Mouse (Mus musculus): ENCODE data around the gene Dnlz.

Dnlz gene

DNA sequence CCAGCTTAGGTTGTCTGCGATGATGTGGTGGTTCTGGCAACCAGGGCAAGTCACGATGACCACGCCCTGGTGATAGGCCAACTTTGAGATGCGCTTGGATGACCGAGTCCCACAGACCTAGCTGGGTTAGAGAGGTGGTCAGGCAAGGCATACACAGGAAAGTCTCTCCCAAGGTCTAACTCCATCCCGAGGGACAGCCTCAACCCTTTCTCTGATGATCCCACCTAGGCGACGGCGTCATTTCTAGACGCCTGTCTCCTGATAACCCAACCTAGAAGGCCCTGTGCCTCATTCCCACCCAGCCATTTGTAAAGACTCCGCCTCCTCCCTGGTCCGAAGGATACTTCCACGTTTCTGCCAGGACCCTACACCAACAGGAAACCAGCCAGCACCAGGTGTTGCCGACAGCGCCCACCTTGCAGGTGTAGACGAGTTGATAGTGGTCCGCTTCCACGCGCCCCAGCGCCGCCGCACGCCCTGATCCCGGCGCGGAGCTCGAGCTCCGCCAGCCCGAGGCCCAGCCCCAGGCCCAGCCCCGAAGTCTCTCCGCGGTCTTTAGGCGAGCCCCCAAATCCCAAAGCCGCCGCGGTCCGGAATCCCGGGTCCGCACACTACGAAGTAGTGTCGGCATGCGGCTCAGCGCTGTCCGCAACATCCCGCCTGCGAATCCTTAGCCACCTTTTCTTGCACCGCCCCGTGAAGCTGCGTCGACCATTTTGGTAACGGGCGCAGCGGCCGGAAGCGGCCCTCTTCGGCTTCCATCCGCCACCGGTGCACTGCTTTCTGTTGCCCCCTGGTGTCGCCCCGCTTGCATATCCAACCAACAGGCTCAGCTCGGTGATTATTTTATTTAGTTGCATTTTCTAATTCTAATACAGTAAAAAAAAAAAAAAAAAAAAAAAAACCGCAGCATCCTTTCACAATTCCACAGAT is at the start of gene Dnlz:
TSS of gene Dnlz (minus strand) at position 753 of the 933 bp plus-strand sequence.
- ChIA-PET CTCF (interaction anchor here (0.5 to 4.3 kb wide), 40 partner anchors 9 to 1304 kb away, joined by 3 to 38 read pairs (median 4); partner anchors contain the start of genes Inpp5e (in 3 of the 4), Entr1 (in 1 of the 4), Pmpca (in 1 of the 4) and Qsox2 (in 1 of the 4)), POLR2A (interaction anchor here (0.6 to 10.4 kb wide), 74 partner anchors 9 to 1458 kb away, joined by 3 to 151 read pairs (median 4); partner anchors contain the start of genes Inpp5e (in 3 of the 4), Snapc4 (in 3 of the 4), Agpat2 (in 2 of the 4) and Card9 (in 2 of the 4))

DNA sequence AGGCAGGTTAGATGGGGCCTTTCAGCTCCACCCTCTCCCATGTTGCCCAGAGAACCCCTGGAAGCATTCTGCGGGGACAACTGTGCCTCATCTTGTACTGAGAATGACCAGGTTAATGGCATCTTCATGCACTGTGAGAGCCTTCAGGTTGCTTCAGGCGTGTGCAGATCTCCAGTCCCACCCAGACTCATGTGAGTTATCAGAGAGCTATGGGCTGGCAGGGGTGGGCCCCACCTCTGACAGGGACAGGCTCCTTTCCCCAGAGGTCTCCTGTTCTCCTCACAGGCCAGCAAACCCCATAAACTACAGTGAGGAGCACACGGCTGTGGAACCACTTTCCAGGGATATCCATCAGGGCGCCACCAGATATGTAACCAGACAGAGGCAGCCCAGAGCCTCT is 49.1 kb upstream of the Dnlz start:
- POLR2A ChIA-PET = interaction anchor here in 3 of 4 experiments (0.7 to 14.2 kb wide), 11 partner anchors 9 to 76 kb away, joined by 3 to 127 read pairs (median 4); partner anchors contain the start of genes Entr1 (in 2 of the 3), Pmpca (in 2 of the 3), Inpp5e (in 1 of the 3) and Snapc4 (in 1 of the 3)
- CTCF ChIA-PET = interaction anchor here in 2 of 4 experiments (1.9 to 4.8 kb wide), 2 partner anchors 8 kb away, joined by 5 to 28 read pairs; partner anchors contain the start of gene Inpp5e (in 2 of the 2)

DNA sequence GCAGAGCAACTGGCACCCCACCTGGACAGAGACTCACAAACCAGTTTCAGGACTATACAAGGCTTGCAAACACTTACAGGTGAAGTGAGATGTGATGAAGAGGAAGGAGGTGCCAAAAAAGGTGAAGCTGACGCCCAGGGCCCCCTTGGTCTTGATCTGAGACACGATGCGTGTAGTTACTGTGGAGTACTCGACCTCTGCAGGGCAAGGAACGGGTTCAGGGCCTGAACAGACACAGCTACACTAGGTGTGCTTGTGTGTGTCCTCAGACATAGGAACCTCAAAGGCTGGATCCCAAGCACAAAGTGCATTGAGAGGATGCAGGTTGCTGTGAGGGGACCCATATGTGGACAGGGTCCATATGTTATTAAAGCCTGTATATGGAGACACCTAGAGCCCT is 48.4 kb upstream of the Dnlz start:
- ChIA-PET POLR2A (interaction anchor here (0.6 to 14.2 kb wide), 16 partner anchors 8 to 178 kb away, joined by 3 to 127 read pairs (median 4); partner anchors contain the start of genes Entr1 (in 3 of the 4), Inpp5e (in 3 of the 4), Pmpca (in 3 of the 4) and Sec16a (in 1 of the 4)), CTCF (interaction anchor here in 2 of 4 experiments (1.9 to 4.8 kb wide), 2 partner anchors 9 kb away, joined by 5 to 28 read pairs; partner anchors contain the start of gene Inpp5e (in 2 of the 2))

DNA sequence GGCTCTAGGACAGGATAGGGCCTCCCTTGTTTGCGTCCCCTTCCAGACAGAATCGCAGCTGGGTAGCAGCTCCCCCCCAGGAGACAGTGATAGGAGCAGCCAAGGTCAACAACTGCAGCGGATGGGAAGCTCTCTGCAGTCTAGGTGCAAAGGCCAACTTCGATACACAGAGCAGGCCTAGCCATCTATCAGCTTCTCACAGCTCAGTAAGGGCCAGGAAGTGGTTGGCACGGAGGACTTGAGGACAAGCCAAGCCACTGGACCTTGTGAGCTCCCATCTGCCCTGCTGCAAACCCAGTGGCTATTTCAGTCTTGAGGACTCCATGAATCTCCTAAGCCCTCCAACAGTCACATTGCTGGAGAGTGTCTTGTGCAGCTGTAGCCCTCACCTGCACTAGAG is 47.7 kb upstream of the Dnlz start:
- CTCF ChIA-PET = interaction anchor here in 2 of 4 experiments (1.9 to 4.8 kb wide), 2 partner anchors 9 to 10 kb away, joined by 5 to 28 read pairs; partner anchors contain the start of gene Inpp5e (in 2 of the 2)
- POLR2A ChIA-PET = interaction anchor here (0.6 to 14.2 kb wide), 17 partner anchors 8 to 179 kb away, joined by 3 to 127 read pairs (median 4); partner anchors contain the start of genes Entr1 (in 3 of the 4), Inpp5e (in 3 of the 4), Pmpca (in 3 of the 4) and Dnlz (in 1 of the 4)

DNA sequence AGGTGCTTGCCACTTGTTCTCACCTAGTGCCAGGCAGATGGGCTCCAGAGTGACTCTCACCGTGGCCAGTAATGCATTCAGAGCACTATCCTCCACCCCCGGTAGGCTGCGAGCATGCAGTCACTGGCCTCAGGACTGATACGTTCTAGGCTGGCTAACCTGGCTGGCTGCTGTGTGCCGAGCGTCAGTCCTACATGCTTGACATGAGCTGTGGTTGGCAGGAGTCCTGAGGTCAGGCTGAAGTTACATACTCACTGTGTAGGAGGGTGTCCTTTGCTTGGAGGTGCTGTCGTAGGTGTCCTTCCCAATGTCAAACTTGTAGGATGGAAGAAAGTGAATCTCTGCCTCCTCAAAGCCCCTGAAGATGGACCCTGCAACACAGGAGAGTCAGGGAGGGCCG is 47.1 kb upstream of the Dnlz start:
- ChIA-PET CTCF (interaction anchor here in 3 of 4 experiments (1.8 to 4.8 kb wide), 5 partner anchors 10 to 74 kb away, joined by 4 to 28 read pairs (median 8); partner anchors contain the start of gene Inpp5e (in 3 of the 3)), POLR2A (interaction anchor here (0.5 to 14.2 kb wide), 19 partner anchors 7 to 236 kb away, joined by 3 to 127 read pairs (median 5); partner anchors contain the start of genes Entr1 (in 3 of the 4), Inpp5e (in 3 of the 4), Pmpca (in 3 of the 4) and Dnlz (in 1 of the 4))

DNA sequence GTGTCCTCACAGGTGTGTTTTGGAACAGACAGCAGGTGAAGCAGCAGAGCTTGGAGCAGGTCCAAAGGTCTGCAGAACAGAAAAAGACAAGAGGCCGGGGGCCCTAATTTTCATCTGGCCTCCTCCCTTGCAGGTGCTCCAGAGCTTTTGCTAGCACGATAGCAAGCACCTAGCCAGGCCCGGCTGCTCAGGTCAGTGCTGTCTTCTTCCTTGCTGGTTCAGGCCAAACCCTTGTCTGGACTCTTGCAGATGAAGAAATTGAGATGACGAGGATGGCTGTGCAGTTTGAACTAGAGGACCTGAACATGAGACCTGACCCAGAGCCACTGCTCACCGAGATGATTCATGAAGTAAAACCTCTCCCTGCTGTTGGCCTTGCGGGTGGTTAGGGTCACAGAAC is 39.7 kb upstream of the Dnlz start:
- ChIA-PET POLR2A (interaction anchor here in 3 of 4 experiments (1.6 to 14.2 kb wide), 5 partner anchors 10 to 18 kb away, joined by 5 to 127 read pairs (median 8); partner anchors contain the start of genes Inpp5e (in 3 of the 3) and Snapc4 (in 1 of the 3)), CTCF (interaction anchor here in 2 of 4 experiments (3.5 to 4.6 kb wide), 2 partner anchors 17 kb away, joined by 15 to 31 read pairs; partner anchors contain the start of gene Inpp5e (in 2 of the 2))

DNA sequence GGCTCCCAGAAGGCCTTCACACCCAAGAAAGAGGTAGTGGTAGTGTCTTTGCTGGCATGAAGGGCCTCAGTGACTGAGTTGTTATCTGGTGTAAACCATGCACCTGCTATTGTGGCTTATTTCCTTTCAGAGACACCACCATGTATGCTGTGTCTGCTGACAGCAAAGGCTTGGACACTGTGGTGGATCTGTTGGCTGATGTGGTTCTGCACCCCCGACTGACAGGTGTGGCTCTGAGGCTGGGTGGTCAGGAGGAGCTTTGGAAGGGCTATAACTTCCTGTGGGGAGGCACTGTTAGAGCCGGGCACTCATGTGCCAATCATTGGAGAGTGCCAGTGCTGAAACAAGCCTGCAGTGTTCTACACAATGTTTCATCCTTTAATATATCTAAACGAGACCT is 39.0 kb upstream of the Dnlz start:
- CTCF ChIA-PET = interaction anchor here in 3 of 4 experiments (0.5 to 4.6 kb wide), 3 partner anchors 18 to 19 kb away, joined by 3 to 31 read pairs (median 15); partner anchors contain the start of gene Inpp5e (in 2 of the 3)
- POLR2A ChIA-PET = interaction anchor here in 3 of 4 experiments (0.6 to 14.2 kb wide), 11 partner anchors 10 to 1166 kb away, joined by 3 to 127 read pairs (median 6); partner anchors contain the start of genes Inpp5e (in 3 of the 3), Agpat2 (in 1 of the 3), Sec16a (in 1 of the 3) and Snapc4 (in 1 of the 3)

DNA sequence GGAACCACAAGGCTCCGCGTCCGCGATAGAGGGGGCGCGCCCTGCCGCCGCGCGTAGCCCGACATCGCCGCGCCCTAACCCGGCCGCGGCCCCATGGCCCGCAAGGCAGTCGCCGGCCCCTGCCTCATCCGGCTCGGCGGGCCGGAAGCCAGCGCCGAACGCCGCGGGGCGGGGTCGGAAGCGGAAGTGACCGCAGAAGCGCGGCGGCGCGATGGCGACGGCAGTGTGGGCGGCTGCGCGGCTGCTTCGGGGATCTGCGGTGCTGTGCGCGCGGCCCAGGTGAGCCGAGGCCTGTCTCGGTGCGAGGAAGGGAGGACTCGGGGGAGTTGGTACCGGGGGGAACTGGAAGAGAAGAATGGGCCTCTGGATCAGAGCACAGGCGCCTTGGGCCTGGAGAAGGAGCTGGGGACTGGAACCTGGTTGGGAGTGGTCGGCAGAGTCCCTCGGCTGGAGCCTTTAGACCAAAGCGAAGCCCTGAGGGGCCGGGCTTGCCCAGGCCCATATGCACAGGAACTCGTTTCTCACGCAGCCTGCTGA is 37.3 kb upstream of the Dnlz start, which contains the start of the genes Entr1 and Pmpca:
TSS of gene Entr1 (minus strand) at position 163 of the 537 bp plus-strand sequence.
TSS of gene Pmpca (plus strand) at position 186 of the 537 bp plus-strand sequence.
- POLR2A ChIA-PET = interaction anchor here (0.6 to 14.2 kb wide), 42 partner anchors 9 to 247 kb away, joined by 3 to 127 read pairs (median 5); partner anchors contain the start of genes Snapc4 (in 4 of the 4), Inpp5e (in 3 of the 4), Dnlz (in 2 of the 4) and Sec16a (in 2 of the 4)
- CTCF ChIA-PET = interaction anchor here in 2 of 4 experiments (1.0 to 4.6 kb wide), 7 partner anchors 20 to 235 kb away, joined by 4 to 31 read pairs (median 8); partner anchors contain the start of genes Inpp5e (in 2 of the 2) and Dnlz (in 1 of the 2)

DNA sequence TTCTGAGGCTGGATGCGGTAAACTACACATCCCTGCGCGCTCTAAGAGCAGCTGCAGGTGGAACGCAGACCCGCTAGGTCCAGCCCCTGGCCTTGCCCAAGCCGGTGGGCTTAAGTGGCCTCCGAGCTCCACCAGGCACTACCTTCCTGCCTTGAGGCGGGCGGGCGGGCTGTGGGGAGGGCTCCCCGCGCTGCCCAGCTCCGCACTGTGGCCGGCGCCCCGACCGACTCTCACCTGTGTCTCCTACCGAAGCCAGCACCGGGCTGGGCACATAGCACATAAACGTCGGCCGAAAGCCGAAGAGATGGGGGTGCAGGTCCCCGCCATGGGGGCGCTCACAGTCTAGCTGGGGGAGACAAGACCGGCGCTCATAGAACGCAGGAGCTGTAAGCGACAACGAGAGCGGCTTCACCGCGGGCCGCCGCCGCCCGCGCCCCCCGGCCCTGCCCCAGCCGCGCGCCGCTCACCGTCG is 36.8 kb upstream of the Dnlz start:
- ChIA-PET POLR2A (interaction anchor here (0.6 to 14.2 kb wide), 42 partner anchors 9 to 390 kb away, joined by 3 to 127 read pairs (median 4); partner anchors contain the start of genes Inpp5e (in 3 of the 4), Sec16a (in 2 of the 4), Snapc4 (in 2 of the 4) and Dnlz (in 1 of the 4)), CTCF (interaction anchor here (0.5 to 4.6 kb wide), 14 partner anchors 20 to 702 kb away, joined by 3 to 31 read pairs (median 4); partner anchors contain the start of genes Inpp5e (in 3 of the 4), Dnlz (in 1 of the 4) and Sec16a (in 1 of the 4))

DNA sequence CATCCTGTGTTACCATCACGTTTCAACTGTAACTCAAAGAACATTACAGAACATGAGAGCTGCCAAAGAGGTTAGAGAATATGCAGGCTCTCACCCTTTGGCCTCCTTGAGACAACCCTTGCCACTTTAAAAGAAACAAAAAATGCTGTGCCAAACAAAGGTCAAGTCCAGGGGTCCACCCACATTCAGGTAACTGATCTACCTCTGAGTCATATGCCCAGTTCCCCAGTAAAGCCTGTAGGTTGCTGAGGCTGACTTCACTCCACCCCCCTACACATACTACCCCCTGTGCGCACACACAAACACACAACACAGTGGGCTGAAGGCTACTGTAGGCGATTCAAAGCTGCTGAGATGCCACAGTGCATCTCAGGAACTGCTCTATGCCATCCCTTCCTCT is 35.8 kb upstream of the Dnlz start:
- ChIA-PET CTCF (interaction anchor here in 3 of 4 experiments (0.6 to 4.6 kb wide), 8 partner anchors 21 to 1055 kb away, joined by 3 to 31 read pairs (median 6); partner anchors contain the start of genes Inpp5e (in 2 of the 3) and Brd3os (in 1 of the 3)), POLR2A (interaction anchor here in 3 of 4 experiments (0.5 to 14.2 kb wide), 25 partner anchors 9 to 410 kb away, joined by 3 to 127 read pairs (median 5); partner anchors contain the start of genes Inpp5e (in 3 of the 3), Sec16a (in 2 of the 3), Gm20532 (in 1 of the 3) and Snapc4 (in 1 of the 3))

DNA sequence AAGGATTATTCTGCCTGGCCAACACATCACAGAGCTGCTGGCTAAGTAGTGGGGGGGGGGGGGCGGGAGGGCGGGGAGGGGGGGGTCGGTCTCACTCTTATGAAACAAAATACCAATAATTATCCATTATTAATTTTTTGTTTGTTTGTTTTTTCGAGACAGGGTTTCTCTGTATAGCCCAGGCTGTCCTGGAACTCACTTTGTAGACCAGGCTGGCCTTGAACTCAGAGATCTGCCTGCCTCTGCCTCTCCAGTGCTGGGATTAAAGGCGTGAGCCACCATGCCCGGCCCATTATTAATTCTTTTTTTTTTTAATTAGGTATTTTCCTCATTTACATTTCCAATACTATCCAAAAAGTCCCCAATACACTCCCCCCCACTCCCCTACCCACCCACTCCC is 29.0 kb upstream of the Dnlz start:
- CTCF ChIA-PET = interaction anchor here (1.2 to 3.3 kb wide), 7 partner anchors 27 to 56 kb away, joined by 3 to 15 read pairs (median 6); partner anchors contain the start of genes Inpp5e (in 3 of the 4) and Dnlz (in 1 of the 4)

DNA sequence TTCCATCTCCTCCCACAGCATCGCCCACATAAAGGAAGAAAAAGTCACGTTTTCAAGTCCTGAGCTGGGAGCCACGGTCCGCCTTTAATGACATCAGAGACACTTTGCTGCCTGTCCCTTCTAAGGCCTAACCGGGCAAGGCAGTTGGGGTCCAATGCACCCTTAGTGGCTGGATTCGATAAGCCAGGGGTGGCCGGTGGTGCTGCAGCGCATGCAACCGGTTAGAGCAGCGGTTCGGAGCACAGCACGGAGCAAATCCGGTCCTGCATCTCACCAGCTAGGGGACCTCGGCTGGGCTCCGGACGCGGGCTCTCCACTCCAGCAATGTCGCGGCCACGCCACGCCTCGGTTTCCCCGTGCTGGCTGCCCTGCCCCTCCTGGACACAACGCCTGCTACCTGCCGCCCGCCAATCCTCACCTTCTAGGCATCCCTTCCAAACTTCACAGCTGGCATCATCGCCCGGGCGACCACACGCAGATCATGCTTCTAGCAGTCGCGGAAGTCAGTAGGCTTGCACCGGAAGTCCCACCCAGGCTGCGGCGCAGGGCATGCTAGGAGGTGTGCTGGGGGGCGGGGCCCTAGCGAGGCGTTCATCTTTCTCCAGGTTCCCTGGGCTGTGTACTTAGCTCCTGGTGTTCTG is 28.3 kb upstream of the Dnlz start, which contains the start of gene Snapc4:
TSS of gene Snapc4 (minus strand) at position 523 of the 641 bp plus-strand sequence.
- ChIA-PET POLR2A (interaction anchor here (0.7 to 5.0 kb wide), 48 partner anchors 8 to 255 kb away, joined by 3 to 33 read pairs (median 4); partner anchors contain the start of genes Dnlz (in 3 of the 4), Inpp5e (in 3 of the 4), Pmpca (in 3 of the 4) and Sec16a (in 3 of the 4)), CTCF (interaction anchor here (0.6 to 3.3 kb wide), 12 partner anchors 26 to 734 kb away, joined by 3 to 15 read pairs (median 5); partner anchors contain the start of genes Inpp5e (in 3 of the 4) and Dnlz (in 1 of the 4))

More for the DNA sequence above, 29.0 kb upstream of the Dnlz start:
- POLR2A ChIA-PET = interaction anchor here (0.7 to 5.0 kb wide), 43 partner anchors 8 to 227 kb away, joined by 3 to 33 read pairs (median 4); partner anchors contain the start of genes Dnlz (in 3 of the 4), Inpp5e (in 3 of the 4), Pmpca (in 3 of the 4) and Entr1 (in 2 of the 4)

DNA sequence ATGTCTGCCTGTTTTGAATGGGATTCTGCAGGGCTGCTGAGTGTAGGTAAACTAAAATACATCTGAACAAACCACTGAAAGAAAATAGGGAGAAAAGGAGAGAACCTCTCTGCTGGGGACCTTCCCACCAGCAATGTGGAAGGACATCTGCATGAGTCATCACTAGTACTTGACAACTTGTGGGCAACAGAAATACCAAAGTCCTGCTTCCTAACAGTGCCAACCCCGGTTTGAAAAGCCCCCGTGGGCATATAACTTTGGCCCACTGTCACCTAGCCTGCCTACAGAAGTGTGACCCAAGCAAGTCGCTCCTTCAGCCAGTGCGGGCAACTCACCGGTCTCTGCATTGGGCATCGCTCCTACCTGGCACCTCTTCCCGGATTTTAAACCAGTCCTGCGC is 20.5 kb upstream of the Dnlz start:
- ChIA-PET POLR2A (interaction anchor here in 3 of 4 experiments (0.5 to 1.7 kb wide), 5 partner anchors 8 to 364 kb away, joined by 3 to 5 read pairs (median 3); partner anchors contain the start of genes Entr1 (in 1 of the 3) and Pmpca (in 1 of the 3)), CTCF (interaction anchor here in 1 of 4 experiments (0.9 kb wide), 1 partner anchor 15 kb away, joined by 3 read pairs; no protein-coding TSS in a partner anchor)

DNA sequence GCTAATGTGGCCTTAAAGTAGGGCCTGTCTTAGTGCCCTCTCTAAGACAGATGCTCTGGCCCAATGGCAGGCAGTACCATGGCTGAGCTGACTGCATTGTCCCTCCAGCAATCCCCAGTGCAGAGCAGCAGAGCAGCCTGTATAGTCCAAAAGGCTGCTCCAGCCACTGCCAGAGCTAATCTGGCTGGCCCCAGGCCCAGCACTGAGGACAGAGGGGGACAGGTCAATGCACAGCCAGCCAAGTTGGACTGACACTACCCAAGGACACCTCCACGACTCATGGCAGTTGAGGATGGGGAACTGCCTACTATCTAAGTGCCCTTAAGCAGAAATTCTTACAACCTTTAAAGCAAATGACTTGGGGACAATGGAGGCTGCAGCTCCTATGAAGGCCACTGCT is 16.7 kb upstream of the Dnlz start:
- ChIA-PET CTCF (interaction anchor here in 1 of 4 experiments (1.4 kb wide), 1 partner anchor 11 kb away, joined by 4 read pairs; no protein-coding TSS in a partner anchor), POLR2A (no interaction called here)

DNA sequence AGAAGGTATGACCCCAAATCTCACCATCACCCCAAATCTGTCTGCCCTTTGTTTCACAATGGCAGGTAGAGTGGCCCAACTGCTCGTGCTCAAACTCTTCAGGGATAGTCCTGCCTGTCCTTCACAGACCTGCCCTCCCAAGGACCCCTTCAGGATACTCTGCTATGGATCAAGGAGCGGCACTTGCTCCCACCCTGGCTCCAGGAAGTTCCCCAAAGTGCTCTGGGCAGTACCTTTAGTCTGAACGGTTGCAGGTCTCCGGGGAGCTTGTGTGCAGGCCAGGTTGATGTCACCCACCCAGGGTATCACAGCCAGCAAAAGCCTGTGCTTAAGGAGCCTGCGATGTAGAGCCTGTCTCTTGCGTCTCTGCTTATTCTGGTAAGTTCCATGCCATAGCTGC is 16.0 kb upstream of the Dnlz start:
- ChIA-PET POLR2A (interaction anchor here in 2 of 4 experiments (1.2 to 1.5 kb wide), 3 partner anchors 12 to 70 kb away, joined by 3 read pairs; partner anchors contain the start of gene Snapc4 (in 1 of the 2)), CTCF (interaction anchor here in 2 of 4 experiments (1.3 to 1.4 kb wide), 2 partner anchors 11 to 43 kb away, joined by 3 to 4 read pairs; no protein-coding TSS in a partner anchor)

Measured in embryonic stem cell, embryonic (primary cell).